In the genomic region with DNA sequence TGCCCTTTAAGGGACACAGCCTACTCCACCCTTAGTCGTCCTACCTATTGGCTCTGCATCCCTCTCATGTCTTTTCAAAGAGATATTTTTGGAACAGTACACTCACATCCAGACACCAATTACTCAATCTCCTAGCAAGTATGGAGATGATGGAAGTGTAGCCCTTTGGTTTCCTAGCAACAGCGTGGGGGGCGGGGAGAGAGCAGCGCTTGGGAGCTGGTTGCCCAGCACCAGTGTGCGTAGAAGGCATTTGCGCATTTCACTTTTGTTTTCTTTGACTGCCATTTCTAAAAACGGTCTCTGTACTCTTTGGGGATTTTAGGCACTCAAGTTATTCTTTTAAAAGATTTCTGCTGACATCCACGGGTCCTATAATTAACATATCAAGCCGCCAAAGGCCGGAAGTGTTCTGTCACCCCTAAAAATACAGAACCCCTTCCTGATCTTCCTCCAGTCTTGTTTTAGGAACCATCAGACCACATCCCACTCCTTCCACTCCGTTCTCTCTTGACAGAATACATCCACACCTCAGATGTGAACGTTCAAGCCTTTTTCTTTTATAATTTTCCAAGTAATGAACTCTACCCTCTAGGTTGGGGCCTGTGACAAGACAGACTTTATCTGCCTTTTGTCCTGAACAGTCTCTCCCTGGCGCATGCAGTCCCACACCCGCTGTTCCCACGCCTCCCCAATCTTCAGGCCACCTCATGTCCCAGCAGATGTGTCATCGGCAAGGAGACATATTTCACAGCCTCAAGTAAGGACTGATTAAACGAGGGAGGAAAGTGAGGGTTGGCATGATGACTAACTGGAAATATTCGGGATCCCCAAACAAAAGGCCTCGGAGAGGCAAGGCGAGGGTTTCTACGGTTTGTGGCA, we compare ENCODE assay signal across 7 mouse cellular contexts.
DNase-seq lines count a peak whose midpoint lies in the region.

No protein-coding gene starts in this region.

- H3K36me3 ChIP-seq in midbrain, embryonic 10.5 days, result no peaks in the 10 kb centered on the region

- H3K9me3 ChIP-seq in midbrain, embryonic 10.5 days (replicated peaks), result no peaks in the 10 kb centered on the region

- H3K27me3 ChIP-seq in midbrain, embryonic 10.5 days (ENCODE audit: low read depth, poor library complexity, severe bottlenecking), result no peaks in the 10 kb centered on the region

- peaks cover 38% of the 10 kb centered on the region for H3K4me1 ChIP-seq in midbrain, embryonic 10.5 days

- peak; percentile 80 for DNase-seq in adrenal gland, postnatal 14 days
- DNase-seq in cerebellum, postnatal 14 days, result peak; percentile 68 to 81
- peak; percentile 29 for DNase-seq in gastrocnemius, postnatal 25 days
- peak; percentile 85 for DNase-seq in layer of hippocampus, adult 9-10 months (ENCODE audit: low spot score)
- DNase-seq in midbrain, embryonic 10.5 days (ENCODE audit: low spot score), result peak; percentile 73
- DNase-seq in telencephalon, adult 2 months (ENCODE audit: low read depth, low spot score), result peak; percentile 94
- no peak for DNase-seq in ovary, postnatal 10 days (ENCODE audit: low spot score)

- H3K27ac ChIP-seq in midbrain, embryonic 10.5 days (replicated peaks), result peak overlapping the region; percentile 78

- H3K4me3 ChIP-seq in midbrain, embryonic 10.5 days, result peak overlapping the region; percentile 23; the same call in 1 of the 2 replicates

- 60% methylated on average over 21 of the region's 21 CpGs for WGBS in midbrain, embryonic 10.5 days
